In genomic region chr19:5408057-5409001, GRCm38 (mm10) we compare ENCODE assay signal across 9 mouse cellular contexts. TPM values are rescaled to one million over a fixed set of nuclear protein-coding genes. Genes with fewer than 3 reads are reported as not detected.
A peak's percentile ranks its signal among the peaks of the same experiment; 100 is the strongest.
DNase-seq lines count a peak whose midpoint lies in the region; ATAC-seq and TF ChIP-seq lines count a peak whose summit lies in the region.
"Had no signal": no experiment of that assay in that cellular context is flagged by ENCODE, and none has a peak within 500 bp of the region (broad histone marks: within the 10 kb centered on the region; RNA-seq: fewer than 3 reads in every experiment).

No protein-coding gene starts in this region.

- ATAC-seq in lung, embryonic 14.5 days (ENCODE audit: insufficient read depth), result no peak
- ATAC-seq in heart, embryonic 11.5 days (replicated peaks; ENCODE audit: insufficient number of reproducible peaks, low FRiP score, low TSS enrichment), result no peak
- no peak for ATAC-seq in limb, embryonic 14.5 days (ENCODE audit: low FRiP score, low read depth)
- ATAC-seq in neutrophil, adult 5-6 weeks (ENCODE audit: extremely low read depth, insufficient number of reproducible peaks, low FRiP score, poor library complexity, severe bottlenecking), result peak; percentile 35

- no peaks in the 10 kb centered on the region for H3K4me1 ChIP-seq in lung, embryonic 14.5 days (ENCODE audit: insufficient read depth)
- peaks cover 7% of the 10 kb centered on the region; the same call in 1 of the 2 replicates for H3K4me1 ChIP-seq in heart, embryonic 11.5 days (ENCODE audit: control insufficient read depth, insufficient read depth, low read length)
- H3K4me1 ChIP-seq in limb, embryonic 14.5 days (ENCODE audit: control insufficient read depth, insufficient read depth, low read length), result peaks cover 9% of the 10 kb centered on the region; the same call in 1 of the 2 replicates

- no peak for TF ChIP-seq POLR2A in limb, embryonic 14.5 days (IDR thresholded peaks at IDR 0.05; ENCODE audit: borderline replicate concordance, extremely low read depth, insufficient read depth, insufficient read length)

- no peaks in the 10 kb centered on the region for H3K9me3 ChIP-seq in lung, embryonic 14.5 days (ENCODE audit: low read depth, low read length)
- no peaks in the 10 kb centered on the region for H3K9me3 ChIP-seq in heart, embryonic 11.5 days (replicated peaks; ENCODE audit: control insufficient read depth, low read length)
- no peaks in the 10 kb centered on the region for H3K9me3 ChIP-seq in limb, embryonic 14.5 days (ENCODE audit: control insufficient read depth, low read length)

- no peak for TF ChIP-seq CTCF in lung, embryonic 14.5 days (IDR thresholded peaks at IDR 0.05; ENCODE audit: low read depth)

- peak overlapping the region; percentile 89 for H3K4me2 ChIP-seq in lung, embryonic 14.5 days
- H3K4me2 ChIP-seq in heart, embryonic 11.5 days, result peak overlapping the region; percentile 77
- H3K4me2 ChIP-seq in limb, embryonic 14.5 days (replicated peaks; ENCODE audit: low read depth, low read length, severe bottlenecking), result no peak overlapping the region

- no peak overlapping the region; the same call in 1 of the 2 replicates for H3K27ac ChIP-seq in lung, embryonic 14.5 days (ENCODE audit: low read depth)
- H3K27ac ChIP-seq in heart, embryonic 11.5 days (ENCODE audit: low read depth, low read length), result peak overlapping the region; percentile 7; the same call in 1 of the 2 replicates
- H3K27ac ChIP-seq in limb, embryonic 14.5 days (replicated peaks; ENCODE audit: low read depth, low read length), result 0 out of 2 replicates have a peak overlapping the region, but pooled peaks have one; percentile 10

- WGBS in lung, embryonic 14.5 days, result 77% methylated on average over 13 of the region's 13 CpGs
- WGBS in heart, embryonic 11.5 days (ENCODE audit: insufficient replicate concordance), result 82% methylated on average over 13 of the region's 13 CpGs
- WGBS in limb, embryonic 14.5 days, result 88% methylated on average over 13 of the region's 13 CpGs

- H3K27me3 ChIP-seq in lung, embryonic 14.5 days (ENCODE audit: insufficient read depth, low read length), result no peaks in the 10 kb centered on the region
- H3K27me3 ChIP-seq in heart, embryonic 11.5 days (ENCODE audit: control insufficient read depth, insufficient read depth, low read length), result no peaks in the 10 kb centered on the region
- no peaks in the 10 kb centered on the region for H3K27me3 ChIP-seq in limb, embryonic 14.5 days (ENCODE audit: control insufficient read depth, insufficient read depth, low read length)

- peak overlapping the region; percentile 56; the same call in 1 of the 2 replicates for H3K4me3 ChIP-seq in lung, embryonic 14.5 days (ENCODE audit: low read depth, low read length)
- no peak overlapping the region for H3K4me3 ChIP-seq in heart, embryonic 11.5 days (ENCODE audit: low read depth, low read length)
- H3K4me3 ChIP-seq in limb, embryonic 14.5 days (replicated peaks; ENCODE audit: low read length), result no peak overlapping the region

- no peaks in the 10 kb centered on the region for H3K36me3 ChIP-seq in lung, embryonic 14.5 days (ENCODE audit: insufficient read depth)
- H3K36me3 ChIP-seq in heart, embryonic 11.5 days (ENCODE audit: control insufficient read depth, insufficient read depth, low read length), result no peaks in the 10 kb centered on the region
- H3K36me3 ChIP-seq in limb, embryonic 14.5 days (ENCODE audit: control insufficient read depth, insufficient read depth, low read length), result no peaks in the 10 kb centered on the region

- DNase-seq in lung, embryonic 14.5 days, result no peak
- no peak for DNase-seq in lung, postnatal 14 days
- DNase-seq in limb, embryonic 14.5 days (ENCODE audit: low spot score), result no peak
- no peak for DNase-seq in layer of hippocampus, postnatal 25 days (ENCODE audit: extremely low spot score in 1 of 2, low spot score in 1 of 2)
- no peak for DNase-seq in spleen, postnatal 14 days (ENCODE audit: low spot score in 2 of 2)
- no peak for DNase-seq in frontal cortex, postnatal 25 days (ENCODE audit: low spot score in 2 of 2)
- DNase-seq: retina, postnatal 1 day had no signal

- H3K9ac ChIP-seq in lung, embryonic 14.5 days, result no peak overlapping the region; the same call in 1 of the 2 replicates
- H3K9ac ChIP-seq in heart, embryonic 11.5 days (ENCODE audit: low read depth, low read length), result no peak overlapping the region
- H3K9ac ChIP-seq in limb, embryonic 14.5 days (ENCODE audit: low read depth, low read length, severe bottlenecking), result no peak overlapping the region

RNA-seq across cellular contexts. Expression of gene Tsga10ip, which starts 6.0 kb away (rescaled TPM):
- 0.64 TPM in 1 of 2 replicates, not detected in the other for polyA plus RNA-seq in lung, embryonic 14.5 days (2014; fragmentation: Nextera tagmentation; extraction: Ambion mirVana)
- polyA plus RNA-seq in heart, embryonic 11.5 days (2014; fragmentation: Nextera tagmentation; extraction: Ambion mirVana), result 0.87 and 1.7 TPM in 2 replicates
- polyA plus RNA-seq in limb, embryonic 14.5 days (2012; rRNA removed), result 0.13 and 0.14 TPM in 2 replicates
- polyA plus RNA-seq in limb, embryonic 14.5 days (2014; fragmentation: Nextera tagmentation; extraction: Ambion mirVana), result 0.18 TPM in 1 of 2 replicates, not detected in the other
- 1.5 TPM in 1 of 2 replicates, not detected in the other for total RNA-seq in neutrophil, adult 5-6 weeks (2017)
- not detected for total RNA-seq in layer of hippocampus, postnatal 25 days (2021)

RNA-seq across cellular contexts. Expression of gene Drap1, which starts 16.4 kb away (rescaled TPM):
- 204 and 217 TPM in 2 replicates for polyA plus RNA-seq in lung, embryonic 14.5 days (2014; fragmentation: Nextera tagmentation; extraction: Ambion mirVana)
- 138 and 150 TPM in 2 replicates for polyA plus RNA-seq in heart, embryonic 11.5 days (2014; fragmentation: Nextera tagmentation; extraction: Ambion mirVana)
- polyA plus RNA-seq in limb, embryonic 14.5 days (2012; rRNA removed), result 163 and 236 TPM in 2 replicates
- 219 and 233 TPM in 2 replicates for polyA plus RNA-seq in limb, embryonic 14.5 days (2014; fragmentation: Nextera tagmentation; extraction: Ambion mirVana)
- 91.6 and 100 TPM in 2 replicates for total RNA-seq in neutrophil, adult 5-6 weeks (2017)
- total RNA-seq in layer of hippocampus, postnatal 25 days (2021), result 100 to 1,000 TPM; 278 to 311 TPM

RNA-seq across cellular contexts. Expression of gene AI837181, which starts 16.6 kb away (rescaled TPM):
- polyA plus RNA-seq in lung, embryonic 14.5 days (2014; fragmentation: Nextera tagmentation; extraction: Ambion mirVana), result 40.8 and 42.7 TPM in 2 replicates
- polyA plus RNA-seq in heart, embryonic 11.5 days (2014; fragmentation: Nextera tagmentation; extraction: Ambion mirVana), result 23.8 and 27.4 TPM in 2 replicates
- polyA plus RNA-seq in limb, embryonic 14.5 days (2012; rRNA removed), result 97.5 and 132 TPM in 2 replicates
- 57.1 and 61.9 TPM in 2 replicates for polyA plus RNA-seq in limb, embryonic 14.5 days (2014; fragmentation: Nextera tagmentation; extraction: Ambion mirVana)
- total RNA-seq in neutrophil, adult 5-6 weeks (2017), result 21.1 and 22.2 TPM in 2 replicates
- 10 to 100 TPM; 68.2 to 71.1 TPM for total RNA-seq in layer of hippocampus, postnatal 25 days (2021)

RNA-seq across cellular contexts. Expression of gene Sart1, which starts 19.8 kb away (rescaled TPM):
- 72.0 and 73.8 TPM in 2 replicates for polyA plus RNA-seq in lung, embryonic 14.5 days (2014; fragmentation: Nextera tagmentation; extraction: Ambion mirVana)
- 39.0 and 44.5 TPM in 2 replicates for polyA plus RNA-seq in heart, embryonic 11.5 days (2014; fragmentation: Nextera tagmentation; extraction: Ambion mirVana)
- 49.7 and 66.4 TPM in 2 replicates for polyA plus RNA-seq in limb, embryonic 14.5 days (2012; rRNA removed)
- 67.1 and 76.1 TPM in 2 replicates for polyA plus RNA-seq in limb, embryonic 14.5 days (2014; fragmentation: Nextera tagmentation; extraction: Ambion mirVana)
- total RNA-seq in neutrophil, adult 5-6 weeks (2017), result 135 and 147 TPM in 2 replicates
- 10 to 100 TPM; 83.7 to 99.3 TPM for total RNA-seq in layer of hippocampus, postnatal 25 days (2021)

RNA-seq across cellular contexts. Expression of gene Fosl1, which starts 39.0 kb away (rescaled TPM):
- not detected in 2 replicates for polyA plus RNA-seq in lung, embryonic 14.5 days (2014; fragmentation: Nextera tagmentation; extraction: Ambion mirVana)
- not detected in 2 replicates for polyA plus RNA-seq in heart, embryonic 11.5 days (2014; fragmentation: Nextera tagmentation; extraction: Ambion mirVana)
- 0.06 and 0.09 TPM in 2 replicates for polyA plus RNA-seq in limb, embryonic 14.5 days (2012; rRNA removed)
- polyA plus RNA-seq in limb, embryonic 14.5 days (2014; fragmentation: Nextera tagmentation; extraction: Ambion mirVana), result not detected in 2 replicates
- total RNA-seq in neutrophil, adult 5-6 weeks (2017), result not detected in 2 replicates
- not detected for total RNA-seq in layer of hippocampus, postnatal 25 days (2021)
